Mouse (Mus musculus) common myeloid progenitor, adult 5-6 weeks (primary cell): ENCODE measurements around the gene Zfp740. TPM values are rescaled to one million over a fixed set of nuclear protein-coding genes. Genes with fewer than 3 reads are reported as not detected.

Experiments
- ATAC-seq: replicated peaks from 2 replicates; pipeline ENCODE4 v1.8.0; 2016; ENCODE audit warnings: low read depth, mild to moderate bottlenecking, moderate TSS enrichment, inconsistent platforms; ENCODE audit not compliant: poor library complexity, severe bottlenecking
- total RNA-seq: library from RNA; stranded (forward); fragments of 200-1000, 187-1606 nt; gene quantifications from 2 replicates; pipeline ENCODE4 v1.2.3, GENCODE M21; 2017

Gene Zfp740
- total RNA-seq, 1 experiment from 2014 or later = 33.7 TPM

GRCm38 (mm10) chr15:102245891-102246741 lies 43.1 kb downstream of the Zfp740 start:
- ATAC-seq = peak; percentile 33

- peak; percentile 37 for ATAC-seq
Measured at GRCm38 (mm10) chr15:102246866-102247251, 43.8 kb downstream of the Zfp740 start.

GRCm38 (mm10) chr15:102247252-102248130 lies 44.4 kb downstream of the Zfp740 start:
- ATAC-seq = peak; percentile 2; the same call in 1 of the 2 replicates

- ATAC-seq = no peak
Measured at GRCm38 (mm10) chr15:102248131-102248811, 45.2 kb downstream of the Zfp740 start.

- ATAC-seq = no peak
Measured at GRCm38 (mm10) chr15:102248812-102249191, 45.8 kb downstream of the Zfp740 start.

GRCm38 (mm10) chr15:102249251-102249691 lies 46.2 kb downstream of the Zfp740 start:
- ATAC-seq = no peak

GRCm38 (mm10) chr15:102249967-102250366 lies 46.9 kb downstream of the Zfp740 start:
- no peak for ATAC-seq

GRCm38 (mm10) chr15:102250521-102250920 lies 47.5 kb downstream of the Zfp740 start:
- ATAC-seq = no peak

- ATAC-seq = no peak
Measured at GRCm38 (mm10) chr15:102255547-102256255, 52.7 kb downstream of the Zfp740 start.

GRCm38 (mm10) chr15:102256431-102257201 lies 53.6 kb downstream of the Zfp740 start:
- ATAC-seq = no peak

GRCm38 (mm10) chr15:102257202-102258075 lies 54.4 kb downstream of the Zfp740 start, which contains the start of gene Rarg:
Gene Rarg (minus strand): TSS chr15:102257517.
- ATAC-seq = peak; percentile 30; the same call in 1 of the 2 replicates

GRCm38 (mm10) chr15:102258076-102258470 lies 55.0 kb downstream of the Zfp740 start:
- 0 out of 2 replicates have a peak, but pooled peaks have one; percentile 19 for ATAC-seq

GRCm38 (mm10) chr15:102258581-102259253 lies 55.7 kb downstream of the Zfp740 start:
- no peak for ATAC-seq

GRCm38 (mm10) chr15:102262582-102262981 lies 59.5 kb downstream of the Zfp740 start:
- no peak for ATAC-seq

GRCm38 (mm10) chr15:102263037-102263436 lies 60.0 kb downstream of the Zfp740 start:
- ATAC-seq = no peak
